ENCODE assay signal across 17 mouse cellular contexts in the genomic region with DNA sequence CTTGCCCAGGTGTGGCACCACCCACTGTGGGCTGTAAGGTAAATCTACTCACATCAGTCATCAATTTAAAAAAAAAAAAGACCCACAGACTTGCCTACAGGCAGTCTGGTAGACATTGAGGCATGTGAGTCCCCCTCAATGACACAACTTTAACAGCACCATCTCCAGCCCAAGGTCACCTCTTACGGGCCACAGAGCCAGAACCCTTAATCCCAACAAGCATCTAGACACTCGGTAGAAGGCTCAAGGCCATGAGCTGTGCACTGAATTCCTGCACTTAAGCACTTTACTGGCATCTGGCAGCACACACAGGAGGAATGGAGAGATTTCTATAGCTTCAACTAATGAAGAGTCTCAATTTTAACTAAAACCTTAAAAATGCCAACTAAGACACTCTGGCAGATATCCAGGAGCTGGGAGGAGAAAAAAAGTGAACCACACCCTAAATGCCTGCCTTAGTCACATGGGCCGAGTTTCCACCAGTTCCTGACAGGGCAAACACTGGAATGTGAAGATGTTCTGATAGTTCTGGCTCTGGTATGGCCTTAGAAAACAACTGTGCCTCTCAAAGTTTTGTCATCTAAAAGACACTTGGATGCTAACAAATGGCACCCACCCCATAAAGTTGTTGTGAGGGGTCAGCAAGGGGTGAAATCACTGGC. TPM values are rescaled to one million over a fixed set of nuclear protein-coding genes. Genes with fewer than 3 reads are reported as not detected.
A peak's percentile ranks its signal among the peaks of the same experiment; 100 is the strongest.
DNase-seq lines count a peak whose midpoint lies in the region; ATAC-seq and TF ChIP-seq lines count a peak whose summit lies in the region.
"Had no signal": no experiment of that assay in that cellular context is flagged by ENCODE, and none has a peak within 500 bp of the region (broad histone marks: within the 10 kb centered on the region; RNA-seq: fewer than 3 reads in every experiment).

No protein-coding gene starts in this region.

- H3K36me3 ChIP-seq in heart, adult 2 months (ENCODE audit: control insufficient read depth, insufficient read depth, low read length), result peaks cover 3% of the 10 kb centered on the region
- H3K36me3 ChIP-seq in liver, postnatal 0 days (replicated peaks; ENCODE audit: insufficient read depth, low read length), result no peaks in the 10 kb centered on the region
- H3K36me3 ChIP-seq: heart, embryonic 15.5 days; hindbrain, embryonic 12.5 days had no signal

- TF ChIP-seq CTCF in heart, adult 2 months (IDR thresholded peaks at IDR 0.05), result no peak
- no peak for TF ChIP-seq CTCF in liver, postnatal 0 days (IDR thresholded peaks at IDR 0.05; ENCODE audit: low read depth)

- H3K27ac ChIP-seq in heart, adult 2 months, result no peak overlapping the region
- peak overlapping the region; percentile 66; the same call in 1 of the 2 replicates for H3K27ac ChIP-seq in liver, postnatal 0 days (ENCODE audit: low read depth)
- H3K27ac ChIP-seq: heart, embryonic 15.5 days; hindbrain, embryonic 12.5 days; layer of hippocampus, adult 2 months; liver, embryonic 13.5 days had no signal

- H3K9me3 ChIP-seq in liver, postnatal 0 days (ENCODE audit: low read length), result no peaks in the 10 kb centered on the region
- H3K9me3 ChIP-seq: heart, embryonic 15.5 days; hindbrain, embryonic 12.5 days; liver, embryonic 13.5 days had no signal

- H3K4me3 ChIP-seq in heart, adult 2 months, result no peak overlapping the region
- H3K4me3 ChIP-seq in liver, postnatal 0 days (ENCODE audit: low read depth, low read length), result no peak overlapping the region
- H3K4me3 ChIP-seq: erythroblast, embryonic 14.5 days; heart, embryonic 15.5 days; hindbrain, embryonic 12.5 days; layer of hippocampus, adult 2 months; liver, embryonic 13.5 days had no signal

- intact Hi-C loops in heart, adult 2 months (cut with DNase I), result no loop called here

- H3K4me2 ChIP-seq in liver, postnatal 0 days (ENCODE audit: low read depth, low read length), result peak overlapping the region; percentile 34
- H3K4me2 ChIP-seq: heart, embryonic 15.5 days; hindbrain, embryonic 12.5 days; liver, embryonic 13.5 days had no signal

- no peak for TF ChIP-seq POLR2A in heart, adult 2 months (IDR thresholded peaks at IDR 0.05; ENCODE audit: insufficient read depth, low read depth, low read length)

- no peak overlapping the region for H3K9ac ChIP-seq in heart, adult 2 months (ENCODE audit: low read depth, low read length)
- no peak overlapping the region for H3K9ac ChIP-seq in liver, postnatal 0 days (replicated peaks)
- H3K9ac ChIP-seq: heart, embryonic 15.5 days; hindbrain, embryonic 12.5 days; liver, embryonic 13.5 days had no signal

- peak; percentile 86 for ATAC-seq in liver, postnatal 0 days
- peak; percentile 76 for ATAC-seq in megakaryocyte-erythroid progenitor cell, adult 5-6 weeks (replicated peaks; ENCODE audit: low FRiP score, low TSS enrichment, poor library complexity, severe bottlenecking)
- ATAC-seq: intestine, postnatal 0 days had no signal

- TF ChIP-seq EP300 in heart, adult 2 months (IDR thresholded peaks at IDR 0.05; ENCODE audit: insufficient read depth, low read depth, low read length), result no peak
- no peak for TF ChIP-seq EP300 in liver, postnatal 0 days (IDR thresholded peaks at IDR 0.05; ENCODE audit: low read depth)

- no peaks in the 10 kb centered on the region for H3K27me3 ChIP-seq in heart, adult 2 months (ENCODE audit: control insufficient read depth, insufficient read depth, low read length)
- H3K27me3 ChIP-seq in liver, postnatal 0 days (ENCODE audit: insufficient read depth, low read length), result no peaks in the 10 kb centered on the region
- H3K27me3 ChIP-seq: heart, embryonic 15.5 days; hindbrain, embryonic 12.5 days; liver, embryonic 13.5 days had no signal

- 74% methylated on average over 3 of the region's 3 CpGs for WGBS in heart, adult 2 months
- WGBS in liver, postnatal 0 days (ENCODE audit: insufficient replicate concordance), result 69% methylated on average over 3 of the region's 3 CpGs

- no peaks in the 10 kb centered on the region for H3K79me2 ChIP-seq in heart, adult 2 months (replicated peaks; ENCODE audit: control insufficient read depth, insufficient read depth, low read length)

- peak; percentile 84 for DNase-seq in heart, adult 11 months
- no peak for DNase-seq in heart, adult 2 months
- DNase-seq in liver, postnatal 0 days, result peak; percentile 44
- DNase-seq in liver (no peak), MEL-GATA-1-ER (ENCODE audit: extremely low read depth, low read depth) (peak; percentile 65)
- DNase-seq in left cerebral cortex, adult 9 months (ENCODE audit: low spot score in 2 of 2), result no peak
- no peak for DNase-seq in cerebellum, postnatal 10 days
- DNase-seq: gastrocnemius, postnatal 36 days; liver, embryonic 13.5 days; right cerebral cortex, postnatal 14 days; thymus, postnatal 14 days had no signal

- 0 out of 2 replicates have a peak, but pooled peaks cover 1% of the 10 kb centered on the region for H3K4me1 ChIP-seq in heart, adult 2 months (ENCODE audit: control insufficient read depth, insufficient read depth, low read length)
- peaks cover 6% of the 10 kb centered on the region for H3K4me1 ChIP-seq in liver, postnatal 0 days (ENCODE audit: insufficient read depth)
- H3K4me1 ChIP-seq: heart, embryonic 15.5 days; hindbrain, embryonic 12.5 days had no signal

RNA-seq across cellular contexts. Expression of gene Cnih1, which starts 12.6 kb away (rescaled TPM):
- total RNA-seq in heart, adult 2 months (2021), result 10 to 100 TPM; 48.7 TPM
- 52.2 and 70.4 TPM in 2 replicates for polyA plus RNA-seq in heart, adult 2 months (2012; rRNA removed)
- 86.8 and 90.7 TPM in 2 replicates for polyA plus RNA-seq in liver, postnatal 0 days (2015; fragmentation: Nextera tagmentation; extraction: Ambion mirVana)
- 91.7 and 93.1 TPM in 2 replicates for total RNA-seq in megakaryocyte-erythroid progenitor cell, adult 5-6 weeks (2014; fragmentation: Nextera tagmentation)
- 56.0 and 72.4 TPM in 2 replicates for total RNA-seq in megakaryocyte-erythroid progenitor cell, adult 5-6 weeks (2017)

RNA-seq across cellular contexts. Expression of gene Gmfb, which starts 21.2 kb away (rescaled TPM):
- 10 to 100 TPM; 27.4 to 33.8 TPM for total RNA-seq in heart, adult 2 months (2021)
- polyA plus RNA-seq in heart, adult 2 months (2012; rRNA removed), result 7.5 and 17.2 TPM in 2 replicates
- 30.0 and 30.3 TPM in 2 replicates for polyA plus RNA-seq in liver, postnatal 0 days (2015; fragmentation: Nextera tagmentation; extraction: Ambion mirVana)
- 51.5 and 57.9 TPM in 2 replicates for total RNA-seq in megakaryocyte-erythroid progenitor cell, adult 5-6 weeks (2014; fragmentation: Nextera tagmentation)
- 84.5 and 101 TPM in 2 replicates for total RNA-seq in megakaryocyte-erythroid progenitor cell, adult 5-6 weeks (2017)

RNA-seq across cellular contexts. Expression of gene Cgrrf1, which starts 31.1 kb away (rescaled TPM):
- total RNA-seq in heart, adult 2 months (2021), result 10 to 100 TPM; 33.5 to 38.5 TPM
- polyA plus RNA-seq in heart, adult 2 months (2012; rRNA removed), result 20.6 and 30.0 TPM in 2 replicates
- polyA plus RNA-seq in liver, postnatal 0 days (2015; fragmentation: Nextera tagmentation; extraction: Ambion mirVana), result 34.8 and 35.2 TPM in 2 replicates
- total RNA-seq in megakaryocyte-erythroid progenitor cell, adult 5-6 weeks (2014; fragmentation: Nextera tagmentation), result 21.1 and 21.5 TPM in 2 replicates
- total RNA-seq in megakaryocyte-erythroid progenitor cell, adult 5-6 weeks (2017), result 7.8 and 18.8 TPM in 2 replicates

RNA-seq across cellular contexts. Expression of gene Cdkn3, which starts 40.5 kb away (rescaled TPM):
- 1 to 10 TPM in 1 of 2 experiments, under 1 TPM in 1; 0.55 to 1.5 TPM for total RNA-seq in heart, adult 2 months (2021)
- 0.70 TPM in 1 of 2 replicates, not detected in the other for polyA plus RNA-seq in heart, adult 2 months (2012; rRNA removed)
- polyA plus RNA-seq in liver, postnatal 0 days (2015; fragmentation: Nextera tagmentation; extraction: Ambion mirVana), result 70.1 and 72.9 TPM in 2 replicates
- 11.7 and 17.5 TPM in 2 replicates for total RNA-seq in megakaryocyte-erythroid progenitor cell, adult 5-6 weeks (2014; fragmentation: Nextera tagmentation)
- 13.0 and 16.6 TPM in 2 replicates for total RNA-seq in megakaryocyte-erythroid progenitor cell, adult 5-6 weeks (2017)

Comparison
In these comparisons a context has a peak if more than half of its experiments do, and no peak if none do; other contexts are left out.
1. DNase-seq: peak in heart, adult 11 months (single experiment), liver, postnatal 0 days (single experiment) and MEL-GATA-1-ER (single experiment); none in heart, adult 2 months (0 of 2), liver (single experiment), left cerebral cortex, adult 9 months (0 of 2) and cerebellum, postnatal 10 days (0 of 2).